Mouse (Mus musculus) hindbrain, embryonic 10.5 days (tissue): ENCODE results near the gene Tnfsf12. TPM values are rescaled to one million over a fixed set of nuclear protein-coding genes. Genes with fewer than 3 reads are reported as not detected.
A peak's percentile ranks its signal among the peaks of the same experiment; 100 is the strongest.
"Not testable (repeated sequence)": the region's sequence is repeated elsewhere in the genome, so short reads cannot be mapped to it uniquely, and the experiment has no call there.

Experiments used
- DNase-seq: peaks from one replicate; pipeline ENCODE4 v3.0.0-alpha.2; 2017; ENCODE audit warnings: low spot score
- H3K27ac ChIP-seq: fragments of 300-500 bp; sonication (generic); 2 replicates; pipeline ENCODE4 v1.5.1; 2016; ENCODE audit warnings: mild to moderate bottlenecking, moderate library complexity
- H3K27me3 ChIP-seq: fragments of 300-500 bp; sonication (generic); 2 replicates; pipeline ENCODE4 v1.6.1; 2016; ENCODE audit warnings: mild to moderate bottlenecking; ENCODE audit not compliant: poor library complexity, insufficient read depth, severe bottlenecking
- H3K36me3 ChIP-seq: fragments of 300-500 bp; sonication (generic); 2 replicates; pipeline ENCODE4 v1.6.1; 2016; ENCODE audit warnings: mild to moderate bottlenecking, moderate library complexity
- H3K4me1 ChIP-seq: fragments of 300-500 bp; sonication (generic); replicated peaks from 2 replicates; pipeline ENCODE4 v1.6.1; 2016; ENCODE audit warnings: mild to moderate bottlenecking
- H3K4me3 ChIP-seq: fragments of 300-500 bp; sonication (generic); 2 replicates; pipeline ENCODE4 v1.5.1; 2016; ENCODE audit warnings: mild to moderate bottlenecking, moderate library complexity
- H3K9me3 ChIP-seq: fragments of 300-500 bp; sonication (generic); 2 replicates; pipeline ENCODE4 v1.6.1; 2016; ENCODE audit warnings: mild to moderate bottlenecking, moderate library complexity
- WGBS: fragments of 180-500 bp; shearing (Covaris S2); methylation state at CpG from one replicate; pipeline ENCODE4 v1.1.7; 2016; 5-methylcytosine and 5-hydroxymethylcytosine counted together
- polyA plus RNA-seq: library from polyadenylated mRNA; unstranded; fragments of >200 nt; fragmentation: Nextera tagmentation; extraction: Ambion mirVana; gene quantifications from 2 replicates; pipeline ENCODE4 v1.2.1, GENCODE M21; 2016

The Tnfsf12 gene
- polyA plus RNA-seq, 1 experiment from 2014 or later = 2.3 TPM

DNA sequence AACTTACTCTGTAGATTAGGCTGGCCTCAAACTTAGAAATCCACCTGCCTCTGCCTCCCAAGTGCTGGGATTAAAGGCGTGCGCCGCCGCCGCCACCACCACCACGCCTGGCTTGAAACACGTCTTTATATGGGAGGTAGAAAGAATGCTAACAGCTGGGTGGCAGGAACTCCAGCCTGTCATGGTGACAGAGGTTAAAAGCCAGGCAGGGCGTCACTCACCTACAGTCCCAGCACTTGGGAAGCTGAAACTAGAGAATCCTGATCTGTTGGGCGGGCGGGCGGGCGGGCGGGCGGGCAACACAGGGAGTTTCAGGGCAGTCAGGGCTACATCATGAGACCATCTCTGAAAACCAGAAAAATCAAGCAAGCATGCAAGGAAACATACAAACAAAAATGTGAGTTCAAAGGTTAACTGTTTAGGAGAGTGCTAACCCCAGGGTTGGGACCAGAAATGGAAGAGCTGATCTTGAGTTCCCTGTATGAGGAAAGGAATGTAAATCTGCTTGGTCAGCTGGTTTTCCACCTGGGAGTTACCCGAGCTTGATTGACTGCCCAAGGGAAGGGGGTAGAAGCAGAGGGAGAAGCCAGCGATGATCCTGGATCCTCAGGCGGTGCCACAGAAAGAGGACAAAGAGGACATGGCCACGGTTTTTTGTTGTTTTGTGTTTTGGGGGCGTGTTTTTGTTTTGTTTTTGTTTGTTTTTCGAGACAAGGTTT is 17.5 kb upstream of the Tnfsf12 start:
- Histone ChIP-seq H3K36me3 (no peaks in the 10 kb centered on the region), H3K27ac (0 out of 2 replicates have a peak overlapping the region, but pooled peaks have one; percentile 16), H3K4me1 (peaks cover 33% of the 10 kb centered on the region), H3K27me3 (no peaks in the 10 kb centered on the region), H3K9me3 (no peaks in the 10 kb centered on the region), H3K4me3 (no peak overlapping the region)
- DNase-seq = peak; percentile 30
- WGBS = 68% methylated on average over 20 of the region's 20 CpGs

GRCm38 (mm10) chr11:69711082-69711481 is 15.4 kb upstream of the Tnfsf12 start:
- Histone ChIP-seq H3K27ac (no peak overlapping the region), H3K4me1 (peaks cover 37% of the 10 kb centered on the region), H3K27me3 (no peaks in the 10 kb centered on the region), H3K4me3 (no peak overlapping the region), H3K9me3 (no peaks in the 10 kb centered on the region), H3K36me3 (no peaks in the 10 kb centered on the region)
- DNase-seq = no peak
- 80% methylated on average over 2 of the region's 2 CpGs for WGBS

DNA sequence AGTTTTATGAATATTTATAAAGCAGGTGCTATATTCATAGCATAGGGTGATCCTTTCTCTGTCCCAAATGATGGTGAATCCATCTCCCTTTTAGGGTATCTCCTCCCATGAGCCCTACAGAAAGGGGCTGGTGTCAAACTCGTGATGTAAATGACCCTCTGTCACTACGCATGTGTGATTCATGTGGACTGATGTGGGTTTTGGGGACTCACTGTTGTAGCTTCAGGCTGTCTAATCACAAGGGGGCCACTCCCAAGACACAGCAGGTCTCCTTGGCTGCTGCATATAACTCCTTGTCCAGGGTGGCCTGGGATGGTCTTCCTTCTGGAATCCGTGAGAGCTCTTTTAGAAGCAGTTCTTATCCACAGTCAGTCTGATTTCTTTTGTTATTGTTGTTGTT is 14.8 kb upstream of the Tnfsf12 start:
- no peaks in the 10 kb centered on the region for H3K27me3 ChIP-seq
- DNase-seq = no peak
- H3K9me3 ChIP-seq = no peaks in the 10 kb centered on the region
- H3K4me3 ChIP-seq = no peak overlapping the region
- 75% methylated on average over 3 of the region's 3 CpGs for WGBS
- no peak overlapping the region for H3K27ac ChIP-seq
- peaks cover 32% of the 10 kb centered on the region for H3K4me1 ChIP-seq
- H3K36me3 ChIP-seq = no peaks in the 10 kb centered on the region

- no peaks in the 10 kb centered on the region for H3K9me3 ChIP-seq
- H3K36me3 ChIP-seq = no peaks in the 10 kb centered on the region
- peak overlapping the region; percentile 68 for H3K27ac ChIP-seq
- DNase-seq = peak; percentile 9
- no peaks in the 10 kb centered on the region for H3K27me3 ChIP-seq
- no peak overlapping the region for H3K4me3 ChIP-seq
- WGBS = 56% methylated on average over 11 of the region's 11 CpGs
- H3K4me1 ChIP-seq = peaks cover 29% of the 10 kb centered on the region
Observed at GRCm38 (mm10) chr11:69709554-69710446, 14.2 kb upstream of the Tnfsf12 start.

DNA sequence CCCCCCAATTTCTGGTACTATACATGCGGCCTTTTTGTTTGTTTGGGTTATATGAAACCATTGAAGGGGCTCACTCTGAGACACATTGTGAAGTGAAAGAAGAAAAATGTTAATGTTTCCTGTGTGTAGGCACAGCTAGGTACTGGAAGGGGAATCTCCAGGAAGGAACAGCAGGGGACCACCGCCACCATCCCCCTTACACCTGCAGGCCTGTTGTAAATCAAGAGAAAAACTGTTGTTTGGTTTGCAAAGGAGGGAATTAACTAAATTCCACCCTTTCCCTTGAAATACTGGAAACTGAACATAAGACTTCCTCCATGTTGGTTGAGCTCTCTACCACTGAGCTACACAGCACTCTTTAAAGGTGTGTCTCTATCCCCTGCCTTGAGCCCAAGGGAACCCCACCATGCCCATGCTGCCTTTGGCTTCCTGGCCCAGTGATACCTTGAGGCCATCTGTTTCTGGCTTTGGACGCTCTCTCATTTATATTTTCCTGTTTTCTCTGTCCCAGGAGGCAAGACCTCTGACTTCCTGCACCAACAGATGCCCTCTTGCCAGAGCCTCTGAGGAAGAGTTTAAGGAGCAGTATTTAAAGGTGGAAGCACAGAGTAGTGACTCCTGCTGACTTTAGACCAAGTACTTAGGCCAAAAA is 13.1 kb upstream of the Tnfsf12 start:
- DNase-seq = no peak
- WGBS = 71% methylated on average over 3 of the region's 3 CpGs
- no peak overlapping the region for H3K27ac ChIP-seq
- H3K36me3 ChIP-seq = no peaks in the 10 kb centered on the region
- no peak overlapping the region for H3K4me3 ChIP-seq
- H3K9me3 ChIP-seq = no peaks in the 10 kb centered on the region
- no peaks in the 10 kb centered on the region for H3K27me3 ChIP-seq
- H3K4me1 ChIP-seq = peaks cover 29% of the 10 kb centered on the region

- H3K9me3 ChIP-seq = no peaks in the 10 kb centered on the region
- H3K4me1 ChIP-seq = peaks cover 22% of the 10 kb centered on the region
- H3K36me3 ChIP-seq = no peaks in the 10 kb centered on the region
- WGBS = 87% methylated on average over 4 of the region's 4 CpGs
- no peak overlapping the region for H3K27ac ChIP-seq
- no peaks in the 10 kb centered on the region for H3K27me3 ChIP-seq
- DNase-seq = no peak
- H3K4me3 ChIP-seq = no peak overlapping the region
Observed at GRCm38 (mm10) chr11:69707873-69708381, 12.3 kb upstream of the Tnfsf12 start.

DNA sequence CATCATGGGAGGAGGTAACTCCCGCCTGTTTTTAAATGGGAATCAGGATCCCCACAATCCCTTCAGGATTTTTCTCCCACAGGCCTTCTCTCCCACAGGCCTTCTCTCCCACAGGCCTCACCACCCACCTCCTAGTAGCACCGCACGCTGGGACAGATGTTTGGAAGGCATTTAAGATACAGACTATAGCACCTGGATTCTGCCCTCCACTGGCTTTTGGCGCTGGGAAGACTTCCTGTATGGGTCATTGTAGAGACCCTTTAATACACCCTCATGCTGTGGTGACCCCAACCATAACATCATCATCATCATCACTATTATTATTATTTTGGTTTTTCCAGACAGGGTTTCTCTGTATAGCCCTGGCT is 11.8 kb upstream of the Tnfsf12 start:
- H3K27me3 ChIP-seq = no peaks in the 10 kb centered on the region

DNA sequence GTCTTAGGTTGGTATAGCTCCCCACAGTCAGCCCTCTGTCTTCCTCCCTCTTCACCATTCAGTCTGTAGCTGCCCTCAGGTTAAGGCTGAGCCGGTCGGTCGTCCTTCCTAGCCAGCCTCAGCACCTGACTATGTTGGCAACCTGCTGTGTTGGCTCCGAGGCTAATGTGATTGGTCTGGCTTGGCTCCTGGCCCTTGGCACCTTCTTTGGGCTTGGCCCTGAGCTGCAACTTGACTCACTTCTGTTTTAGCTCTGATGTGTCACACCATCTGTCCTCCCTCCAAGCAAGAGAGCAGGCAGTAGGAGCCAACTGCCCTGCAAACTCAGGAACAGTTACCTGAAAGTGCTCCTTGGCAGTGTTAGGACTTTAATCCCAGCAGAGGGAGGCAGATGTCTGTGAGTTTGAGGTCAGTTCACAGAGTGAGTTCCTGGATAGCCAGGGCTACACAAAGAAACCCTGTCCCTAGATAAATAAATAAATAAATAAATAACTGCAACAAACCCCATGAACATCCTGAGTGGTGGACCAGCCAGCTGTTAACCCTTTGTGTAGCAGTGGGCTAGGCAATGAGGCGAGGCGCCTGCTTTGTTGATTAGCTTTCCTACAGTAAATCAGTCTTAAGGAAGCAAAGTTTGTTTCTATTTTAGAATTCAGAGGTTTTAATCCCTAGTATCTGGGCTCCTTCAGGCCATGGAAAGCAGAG is 11.3 kb upstream of the Tnfsf12 start:
- H3K27ac ChIP-seq = no peak overlapping the region
- WGBS = 48% methylated on average over 6 of the region's 6 CpGs

More for the DNA sequence above, 11.8 kb upstream of the Tnfsf12 start:
- DNase-seq = no peak
- Histone ChIP-seq H3K27ac (no peak overlapping the region), H3K9me3 (no peaks in the 10 kb centered on the region), H3K36me3 (no peaks in the 10 kb centered on the region), H3K4me1 (peaks cover 22% of the 10 kb centered on the region), H3K4me3 (no peak overlapping the region)
- WGBS = 91% methylated on average over 4 of the region's 4 CpGs

DNA sequence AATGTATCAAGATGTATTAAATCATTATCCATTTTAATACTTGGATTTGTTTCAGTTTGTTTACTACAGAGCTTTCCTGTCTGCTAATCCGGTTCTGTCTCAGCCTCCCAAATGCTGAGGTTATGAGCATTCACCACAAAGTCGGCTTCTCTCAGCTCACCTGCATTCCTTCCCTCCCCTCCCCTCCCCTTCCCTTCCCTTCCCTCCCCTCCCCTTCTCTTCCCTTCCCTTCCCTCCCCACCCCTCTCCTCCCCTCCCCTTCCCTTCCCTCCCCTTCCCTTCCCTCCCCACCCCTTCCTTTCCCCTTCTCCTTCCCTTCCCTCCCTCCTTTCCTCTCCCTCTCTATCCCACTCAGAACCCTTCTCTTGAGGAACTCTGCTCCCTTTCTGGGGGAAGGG is 9.0 kb upstream of the Tnfsf12 start:
- DNase-seq = no peak
- H3K27ac ChIP-seq = no peak overlapping the region
- H3K9me3 ChIP-seq = no peaks in the 10 kb centered on the region
- no peaks in the 10 kb centered on the region for H3K36me3 ChIP-seq
- peaks cover 18% of the 10 kb centered on the region for H3K4me1 ChIP-seq
- WGBS = 49% methylated on average over 2 of the region's 2 CpGs
- no peak overlapping the region for H3K4me3 ChIP-seq
- H3K27me3 ChIP-seq = no peaks in the 10 kb centered on the region

More for the DNA sequence above, 11.3 kb upstream of the Tnfsf12 start:
- no peaks in the 10 kb centered on the region for H3K36me3 ChIP-seq
- no peaks in the 10 kb centered on the region for H3K9me3 ChIP-seq
- H3K27me3 ChIP-seq = no peaks in the 10 kb centered on the region
- DNase-seq = no peak
- peaks cover 22% of the 10 kb centered on the region for H3K4me1 ChIP-seq
- no peak overlapping the region for H3K4me3 ChIP-seq

DNA sequence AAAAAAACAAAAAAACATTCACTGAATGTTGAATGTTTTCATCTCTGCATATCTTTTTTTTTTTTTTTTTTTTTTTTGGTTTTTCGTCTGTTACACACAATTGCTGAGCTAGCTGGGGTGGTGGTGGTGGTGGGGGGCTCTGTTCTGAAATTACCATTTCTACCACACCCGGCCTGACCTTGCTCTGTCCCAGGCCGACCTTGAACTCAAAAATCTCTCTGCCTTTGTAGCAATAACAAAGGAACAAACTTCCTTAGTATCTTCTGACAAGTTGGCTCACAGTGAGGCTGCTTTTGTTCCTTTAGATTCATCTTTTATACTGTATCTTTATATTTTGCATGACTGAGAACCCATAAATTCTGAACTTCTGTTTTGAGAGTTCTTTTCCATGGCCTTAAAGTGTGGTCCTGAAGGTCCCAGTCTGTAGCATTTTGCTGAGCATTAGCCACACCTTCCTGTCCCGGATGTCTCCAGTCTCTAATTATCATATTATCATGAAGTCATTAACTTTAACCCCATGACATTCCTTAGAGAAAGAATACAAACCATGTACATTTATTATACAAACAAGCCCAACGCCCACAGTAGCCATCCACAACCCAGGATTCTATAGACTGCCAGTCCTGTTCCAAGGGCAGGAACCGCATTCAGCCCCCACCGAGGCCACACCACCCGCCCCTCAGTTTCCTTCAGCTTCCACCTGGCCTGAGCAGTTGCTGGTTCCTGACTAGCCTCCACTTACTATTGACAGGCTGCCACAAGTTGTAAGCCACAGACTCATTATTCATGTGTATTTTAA is 8.4 kb upstream of the Tnfsf12 start:
- H3K4me3 ChIP-seq = no peak overlapping the region
- H3K9me3 ChIP-seq = no peaks in the 10 kb centered on the region
- H3K36me3 ChIP-seq = no peaks in the 10 kb centered on the region
- 68% methylated on average over 8 of the region's 8 CpGs for WGBS
- no peaks in the 10 kb centered on the region for H3K27me3 ChIP-seq
- H3K4me1 ChIP-seq = peaks cover 12% of the 10 kb centered on the region
- H3K27ac ChIP-seq = no peak overlapping the region
- DNase-seq = no peak

DNA sequence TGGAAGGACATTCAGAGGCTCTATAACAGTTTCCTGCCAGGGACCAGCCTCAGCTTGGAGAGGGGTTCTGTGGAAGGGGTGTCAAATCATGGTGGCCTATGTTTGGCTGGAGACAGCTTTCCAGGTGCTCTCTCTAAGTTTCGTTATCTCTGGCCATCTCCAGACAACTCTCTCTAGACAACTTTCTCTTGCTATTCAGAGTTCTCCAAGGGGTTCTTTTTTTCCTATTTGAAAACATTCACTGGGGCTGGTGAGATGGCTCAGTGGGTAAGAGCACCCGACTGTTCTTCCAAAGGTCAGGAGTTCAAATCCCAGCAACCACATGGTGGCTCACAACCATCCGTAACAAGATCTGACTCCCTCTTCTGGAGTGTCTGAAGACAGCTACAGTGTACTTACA is 7.7 kb upstream of the Tnfsf12 start:
- not testable (repeated sequence) for H3K36me3 ChIP-seq, H3K27ac ChIP-seq
- 75% methylated on average over 3 of the region's 3 CpGs for WGBS

DNA sequence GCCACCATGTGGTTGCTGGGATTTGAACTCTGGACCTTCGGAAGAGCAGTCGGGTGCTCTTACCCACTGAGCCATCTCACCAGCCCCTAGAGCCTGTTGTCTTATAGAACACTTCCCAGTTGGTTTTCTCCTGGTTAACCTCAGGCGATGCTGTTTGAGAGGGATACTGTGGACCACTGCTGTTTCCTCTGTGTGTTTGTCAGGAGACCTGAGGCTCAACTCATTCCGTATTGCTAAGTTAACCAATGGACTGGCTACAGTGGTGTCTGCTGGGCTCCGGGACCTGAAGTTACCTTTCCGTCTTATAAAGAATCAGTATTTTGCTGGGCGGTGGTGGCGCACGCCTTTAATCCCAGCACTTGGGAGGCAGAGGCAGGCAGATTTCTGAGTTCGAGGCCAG is 7.2 kb upstream of the Tnfsf12 start:
- WGBS = 92% methylated on average over 10 of the region's 10 CpGs
- H3K27ac ChIP-seq, DNase-seq: not testable (repeated sequence)

More for the DNA sequence above, 7.7 kb upstream of the Tnfsf12 start:
- H3K9me3 ChIP-seq, H3K4me1 ChIP-seq, H3K27me3 ChIP-seq, DNase-seq, H3K4me3 ChIP-seq: not testable (repeated sequence)

More for the DNA sequence above, 7.2 kb upstream of the Tnfsf12 start:
- not testable (repeated sequence) for H3K4me3 ChIP-seq, H3K4me1 ChIP-seq, H3K27me3 ChIP-seq, H3K9me3 ChIP-seq, H3K36me3 ChIP-seq
